Mouse (Mus musculus): ENCODE measurements around the gene Prmt8.

- TF ChIP-seq USF1 (IDR thresholded peaks at IDR 0.05; ENCODE audit: low read depth, low read length) (no peak), BHLHE40 (IDR thresholded peaks at IDR 0.05; ENCODE audit: borderline replicate concordance, low read depth, low read length) (no peak), CTCF (IDR thresholded peaks at IDR 0.05 in 2 of 3, conservative IDR thresholded peaks at IDR 0.05 in 1 of 3; ENCODE audit: control insufficient read depth in 1 of 3, insufficient read depth in 1 of 3, low read depth in 2 of 3, low read length in 3 of 3, poor library complexity in 1 of 3, severe bottlenecking in 1 of 3) (no peak), TAL1 (IDR thresholded peaks at IDR 0.05; ENCODE audit: low read length) (no peak)
Measured at GRCm38 (mm10) chr6:127723126-127723525, 46.1 kb downstream of the Prmt8 start.
